Mouse (Mus musculus) megakaryocyte progenitor cell, adult 5-6 weeks (primary cell): ENCODE data around the gene Rpl34. TPM values are rescaled to one million over a fixed set of nuclear protein-coding genes. Genes with fewer than 3 reads are reported as not detected.

Experiments
- total RNA-seq, 2 experiments: library from RNA; stranded (forward) in 1 of 2; stranded (reverse) in 1 of 2; fragments of 157-497, 149-512 nt in 1 of 2; fragments of 200-1000 nt in 1 of 2; gene quantifications; 2 replicates each; pipeline versions ENCODE4 v1.2.3 to v1.2.4; 2015 to 2017

The Rpl34 gene
- total RNA-seq, 2 experiments from 2014 or later: 1,518 to 3,584 TPM

Other genes with a start within 250 kb of the Rpl34 start
- not detected in 2 replicates for gene Etnppl, start 113.0 kb downstream of the Rpl34 start, total RNA-seq (2015)
- not detected in 2 replicates for gene Etnppl, start 113.0 kb downstream of the Rpl34 start, total RNA-seq (2017)
- gene Ostc, start 21.0 kb downstream of the Rpl34 start, total RNA-seq (2015): 371 and 419 TPM in 2 replicates
- gene Ostc, start 21.0 kb downstream of the Rpl34 start, total RNA-seq (2017): 278 and 308 TPM in 2 replicates